Mouse (Mus musculus) liver, embryonic 12.5 days (tissue): Measurements from ENCODE around the gene Gtf2ird1. TPM values are rescaled to one million over a fixed set of nuclear protein-coding genes. Genes with fewer than 3 reads are reported as not detected.
A peak's percentile ranks its signal among the peaks of the same experiment; 100 is the strongest.

Source experiments
- ATAC-seq: fragments of 200-750 bp; cut with Nextera tagmentation; 2 replicates; pipeline ENCODE4 v1.8.0; 2017; ENCODE audit warnings: moderate number of reproducible peaks, mild to moderate bottlenecking, moderate library complexity
- H3K27ac ChIP-seq: fragments of 300-500 bp; sonication (generic); 2 replicates; pipeline ENCODE4 v1.5.1; 2016; ENCODE audit warnings: mild to moderate bottlenecking
- H3K27me3 ChIP-seq: fragments of 300-500 bp; sonication (generic); replicated peaks from 2 replicates; pipeline ENCODE4 v1.6.1; 2016; ENCODE audit warnings: mild to moderate bottlenecking, moderate library complexity
- H3K36me3 ChIP-seq: fragments of 300-500 bp; sonication (generic); 2 replicates; pipeline ENCODE4 v1.6.1; 2016; ENCODE audit warnings: mild to moderate bottlenecking, moderate library complexity
- H3K4me1 ChIP-seq: fragments of 300-500 bp; sonication (generic); 2 replicates; pipeline ENCODE4 v1.6.1; 2016
- H3K4me2 ChIP-seq: fragments of 300-500 bp; sonication (generic); 2 replicates; pipeline ENCODE4 v1.6.1; 2016; ENCODE audit warnings: mild to moderate bottlenecking, moderate library complexity
- H3K4me3 ChIP-seq: fragments of 300-500 bp; sonication (generic); 2 replicates; pipeline ENCODE4 v1.5.1; 2016; ENCODE audit warnings: mild to moderate bottlenecking, moderate library complexity
- H3K9ac ChIP-seq: fragments of 300-500 bp; sonication (generic); 2 replicates; pipeline ENCODE4 v1.6.1; 2016; ENCODE audit warnings: mild to moderate bottlenecking, moderate library complexity
- H3K9me3 ChIP-seq: fragments of 300-500 bp; sonication (generic); replicated peaks from 2 replicates; pipeline ENCODE4 v1.6.1; 2016; ENCODE audit warnings: mild to moderate bottlenecking, moderate library complexity
- WGBS: fragments of 180-500 bp; shearing (Covaris S2); methylation state at CpG from one replicate; pipeline ENCODE4 v1.1.7; 2016; ENCODE audit not compliant: insufficient replicate concordance; 5-methylcytosine and 5-hydroxymethylcytosine counted together
- polyA plus RNA-seq: library from polyadenylated mRNA; unstranded; fragments of >200 nt; fragmentation: Nextera tagmentation; extraction: Ambion mirVana; gene quantifications from 2 replicates; pipeline ENCODE4 v1.2.1, GENCODE M21; 2016

Gene Gtf2ird1
- polyA plus RNA-seq, 1 experiment from 2014 or later: 23.5 TPM

- H3K36me3 ChIP-seq: 0 out of 2 replicates have a peak, but pooled peaks cover 4% of the 10 kb centered on the region
- H3K9me3 ChIP-seq: no peaks in the 10 kb centered on the region
- H3K27ac ChIP-seq: no peak overlapping the region
- no peak for ATAC-seq
- H3K4me1 ChIP-seq: peaks cover 48% of the 10 kb centered on the region
- no peaks in the 10 kb centered on the region for H3K27me3 ChIP-seq
- H3K4me2 ChIP-seq: no peak overlapping the region
- H3K4me3 ChIP-seq: no peak overlapping the region
- H3K9ac ChIP-seq: no peak overlapping the region
- 67% methylated on average over 12 of the region's 12 CpGs for WGBS
Measured at GRCm38 (mm10) chr5:134440098-134440497, 16.4 kb downstream of the Gtf2ird1 start.

- WGBS: 80% methylated on average over 7 of the region's 7 CpGs
- Histone ChIP-seq H3K4me3 (no peak overlapping the region), H3K27ac (no peak overlapping the region), H3K4me1 (peaks cover 45% of the 10 kb centered on the region), H3K4me2 (no peak overlapping the region), H3K27me3 (no peaks in the 10 kb centered on the region), H3K9me3 (no peaks in the 10 kb centered on the region), H3K36me3 (0 out of 2 replicates have a peak, but pooled peaks cover 4% of the 10 kb centered on the region), H3K9ac (no peak overlapping the region)
- no peak for ATAC-seq
Measured at GRCm38 (mm10) chr5:134439481-134439880, 17.0 kb downstream of the Gtf2ird1 start.

GRCm38 (mm10) chr5:134438676-134439425 lies 17.7 kb downstream of the Gtf2ird1 start:
- 78% methylated on average over 6 of the region's 6 CpGs for WGBS
- Histone ChIP-seq H3K27me3 (no peaks in the 10 kb centered on the region), H3K4me1 (peaks cover 45% of the 10 kb centered on the region), H3K27ac (no peak overlapping the region), H3K36me3 (0 out of 2 replicates have a peak, but pooled peaks cover 3% of the 10 kb centered on the region), H3K4me2 (no peak overlapping the region), H3K4me3 (no peak overlapping the region), H3K9me3 (no peaks in the 10 kb centered on the region), H3K9ac (no peak overlapping the region)
- ATAC-seq: no peak

- Histone ChIP-seq H3K4me3 (no peak overlapping the region), H3K27ac (no peak overlapping the region), H3K4me1 (peaks cover 57% of the 10 kb centered on the region), H3K27me3 (no peaks in the 10 kb centered on the region), H3K4me2 (no peak overlapping the region), H3K9ac (no peak overlapping the region), H3K9me3 (no peaks in the 10 kb centered on the region), H3K36me3 (no peaks in the 10 kb centered on the region)
- no peak for ATAC-seq
- 75% methylated on average over 14 of the region's 14 CpGs for WGBS
Measured at GRCm38 (mm10) chr5:134437459-134437827, 19.1 kb downstream of the Gtf2ird1 start.

GRCm38 (mm10) chr5:134436782-134437458 lies 19.6 kb downstream of the Gtf2ird1 start:
- Histone ChIP-seq H3K4me3 (no peak overlapping the region), H3K36me3 (no peaks in the 10 kb centered on the region), H3K4me1 (peaks cover 58% of the 10 kb centered on the region), H3K4me2 (no peak overlapping the region), H3K9me3 (no peaks in the 10 kb centered on the region), H3K9ac (no peak overlapping the region), H3K27ac (no peak overlapping the region), H3K27me3 (no peaks in the 10 kb centered on the region)
- no peak for ATAC-seq
- WGBS: 77% methylated on average over 13 of the region's 13 CpGs

GRCm38 (mm10) chr5:134435836-134436331 lies 20.6 kb downstream of the Gtf2ird1 start:
- H3K9ac ChIP-seq: no peak overlapping the region
- H3K9me3 ChIP-seq: no peaks in the 10 kb centered on the region
- 0 out of 2 replicates have a peak, but pooled peaks have one; percentile 8 for ATAC-seq
- 62% methylated on average over 12 of the region's 12 CpGs for WGBS
- H3K27ac ChIP-seq: no peak overlapping the region
- H3K4me3 ChIP-seq: no peak overlapping the region
- H3K4me2 ChIP-seq: no peak overlapping the region
- H3K27me3 ChIP-seq: no peaks in the 10 kb centered on the region
- H3K4me1 ChIP-seq: peaks cover 54% of the 10 kb centered on the region
- no peaks in the 10 kb centered on the region for H3K36me3 ChIP-seq

- no peak for ATAC-seq
- H3K27ac ChIP-seq: no peak overlapping the region
- H3K4me2 ChIP-seq: no peak overlapping the region
- no peak overlapping the region for H3K9ac ChIP-seq
- H3K36me3 ChIP-seq: no peaks in the 10 kb centered on the region
- no peaks in the 10 kb centered on the region for H3K27me3 ChIP-seq
- 75% methylated on average over 10 of the region's 10 CpGs for WGBS
- no peaks in the 10 kb centered on the region for H3K9me3 ChIP-seq
- peaks cover 38% of the 10 kb centered on the region for H3K4me1 ChIP-seq
- H3K4me3 ChIP-seq: no peak overlapping the region
Measured at GRCm38 (mm10) chr5:134433137-134433536, 23.4 kb downstream of the Gtf2ird1 start.

- Histone ChIP-seq H3K4me2 (no peak overlapping the region), H3K9me3 (no peaks in the 10 kb centered on the region), H3K36me3 (no peaks in the 10 kb centered on the region), H3K27ac (no peak overlapping the region), H3K4me3 (no peak overlapping the region), H3K4me1 (peaks cover 29% of the 10 kb centered on the region), H3K9ac (no peak overlapping the region), H3K27me3 (no peaks in the 10 kb centered on the region)
- WGBS: 68% methylated on average over 4 of the region's 4 CpGs
- ATAC-seq: no peak
Measured at GRCm38 (mm10) chr5:134430087-134430486, 26.4 kb downstream of the Gtf2ird1 start.

- no peaks in the 10 kb centered on the region for H3K9me3 ChIP-seq
- no peak for ATAC-seq
- H3K36me3 ChIP-seq: no peaks in the 10 kb centered on the region
- WGBS: 84% methylated on average over 9 of the region's 9 CpGs
- H3K9ac ChIP-seq: no peak overlapping the region
- H3K4me1 ChIP-seq: peaks cover 23% of the 10 kb centered on the region
- no peak overlapping the region for H3K4me3 ChIP-seq
- no peaks in the 10 kb centered on the region for H3K27me3 ChIP-seq
- no peak overlapping the region for H3K27ac ChIP-seq
- no peak overlapping the region for H3K4me2 ChIP-seq
Measured at GRCm38 (mm10) chr5:134427664-134428063, 28.9 kb downstream of the Gtf2ird1 start.

- no peak for ATAC-seq
- no peaks in the 10 kb centered on the region for H3K27me3 ChIP-seq
- no peak overlapping the region for H3K4me2 ChIP-seq
- WGBS: 68% methylated on average over 8 of the region's 8 CpGs
- H3K4me1 ChIP-seq: peaks cover 21% of the 10 kb centered on the region
- H3K36me3 ChIP-seq: no peaks in the 10 kb centered on the region
- no peak overlapping the region for H3K27ac ChIP-seq
- H3K9me3 ChIP-seq: no peaks in the 10 kb centered on the region
- H3K4me3 ChIP-seq: no peak overlapping the region
- no peak overlapping the region for H3K9ac ChIP-seq
Measured at GRCm38 (mm10) chr5:134425601-134426000, 30.9 kb downstream of the Gtf2ird1 start.

- H3K4me2 ChIP-seq: no peak overlapping the region
- H3K4me3 ChIP-seq: no peak overlapping the region
- H3K9me3 ChIP-seq: no peaks in the 10 kb centered on the region
- H3K36me3 ChIP-seq: no peaks in the 10 kb centered on the region
- H3K27me3 ChIP-seq: no peaks in the 10 kb centered on the region
- no peak overlapping the region for H3K9ac ChIP-seq
- H3K27ac ChIP-seq: no peak overlapping the region
- no peak for ATAC-seq
- WGBS: 81% methylated on average over 5 of the region's 5 CpGs
- H3K4me1 ChIP-seq: peaks cover 18% of the 10 kb centered on the region
Measured at GRCm38 (mm10) chr5:134423930-134424329, 32.6 kb downstream of the Gtf2ird1 start.

GRCm38 (mm10) chr5:134423372-134423771 lies 33.1 kb downstream of the Gtf2ird1 start:
- H3K4me1 ChIP-seq: peaks cover 23% of the 10 kb centered on the region
- H3K27me3 ChIP-seq: no peaks in the 10 kb centered on the region
- H3K4me3 ChIP-seq: no peak overlapping the region
- ATAC-seq: no peak
- H3K9me3 ChIP-seq: no peaks in the 10 kb centered on the region
- H3K27ac ChIP-seq: no peak overlapping the region
- H3K4me2 ChIP-seq: no peak overlapping the region
- WGBS: 73% methylated on average over 6 of the region's 6 CpGs
- H3K9ac ChIP-seq: no peak overlapping the region
- 0 out of 2 replicates have a peak, but pooled peaks cover 4% of the 10 kb centered on the region for H3K36me3 ChIP-seq
